In genomic region chr2:167767962-167768361, GRCm38 (mm10) we compare ENCODE assay signal across 11 mouse cellular contexts.
DNase-seq lines count a peak whose midpoint lies in the region; ATAC-seq and TF ChIP-seq lines count a peak whose summit lies in the region.
"Had no signal": no experiment of that assay in that cellular context is flagged by ENCODE, and none has a peak within 500 bp of the region (broad histone marks: within the 10 kb centered on the region; RNA-seq: fewer than 3 reads in every experiment).

No protein-coding gene starts in this region.

- WGBS in midbrain, embryonic 14.5 days: 81% methylated on average over 13 of the region's 13 CpGs
- 89% methylated on average over 13 of the region's 13 CpGs for WGBS in midbrain, embryonic 11.5 days
- WGBS in forebrain, embryonic 16.5 days: 21% methylated on average over 13 of the region's 13 CpGs
- 47% methylated on average over 13 of the region's 13 CpGs for WGBS in thymus, adult 2 months

- H3K36me3 ChIP-seq in midbrain, embryonic 14.5 days (ENCODE audit: control insufficient read depth, insufficient read depth, low read length): no peaks in the 10 kb centered on the region
- H3K36me3 ChIP-seq in midbrain, embryonic 11.5 days (ENCODE audit: control insufficient read depth, insufficient read depth, low read length): no peaks in the 10 kb centered on the region
- H3K36me3 ChIP-seq in forebrain, embryonic 16.5 days (ENCODE audit: control insufficient read depth, insufficient read depth): no peaks in the 10 kb centered on the region
- no peaks in the 10 kb centered on the region for H3K36me3 ChIP-seq in thymus, adult 2 months (ENCODE audit: control insufficient read depth, insufficient read depth, low read length)

- H3K27me3 ChIP-seq in midbrain, embryonic 14.5 days (ENCODE audit: control insufficient read depth, insufficient read depth, low read length): no peaks in the 10 kb centered on the region
- no peaks in the 10 kb centered on the region for H3K27me3 ChIP-seq in midbrain, embryonic 11.5 days (ENCODE audit: control insufficient read depth, insufficient read depth, low read length)
- no peaks in the 10 kb centered on the region for H3K27me3 ChIP-seq in forebrain, embryonic 16.5 days (replicated peaks; ENCODE audit: control insufficient read depth, insufficient read depth, low read length)
- H3K27me3 ChIP-seq in thymus, adult 2 months (ENCODE audit: control insufficient read depth, insufficient read depth, low read length): no peaks in the 10 kb centered on the region

- no peak overlapping the region for H3K4me2 ChIP-seq in midbrain, embryonic 14.5 days (ENCODE audit: low read length)
- no peak overlapping the region for H3K4me2 ChIP-seq in midbrain, embryonic 11.5 days
- H3K4me2 ChIP-seq in forebrain, embryonic 16.5 days (ENCODE audit: low read length): no peak overlapping the region

- DNase-seq in heart, adult 11 months: peak; percentile 93
- no peak for DNase-seq in heart, postnatal 36 days
- DNase-seq in midbrain, embryonic 14.5 days: peak; percentile 61
- no peak for DNase-seq in midbrain, embryonic 11.5 days (ENCODE audit: low spot score, missing footprints)
- peak; percentile 46 for DNase-seq in lung, postnatal 10 days
- DNase-seq in thymus, adult 2 months: no peak
- no peak for DNase-seq in thymus, postnatal 36 days
- DNase-seq: cerebellum, adult 2 months; heart, adult 18-20 months had no signal

- H3K9ac ChIP-seq in midbrain, embryonic 14.5 days (replicated peaks; ENCODE audit: low read length): no peak overlapping the region
- H3K9ac ChIP-seq in midbrain, embryonic 11.5 days (ENCODE audit: low read length): no peak overlapping the region
- H3K9ac ChIP-seq in forebrain, embryonic 16.5 days (replicated peaks; ENCODE audit: low read depth, low read length): no peak overlapping the region

- no peak overlapping the region for H3K27ac ChIP-seq in midbrain, embryonic 14.5 days (replicated peaks; ENCODE audit: low read depth, low read length)
- H3K27ac ChIP-seq in midbrain, embryonic 11.5 days (ENCODE audit: low read depth, low read length): no peak overlapping the region
- H3K27ac ChIP-seq in forebrain, embryonic 16.5 days (ENCODE audit: low read length): no peak overlapping the region
- H3K27ac ChIP-seq in thymus, adult 2 months (ENCODE audit: control insufficient read depth, insufficient read depth, low read length): no peak overlapping the region
- H3K27ac ChIP-seq: left cerebral cortex, adult 2 months had no signal

- no peak overlapping the region for H3K4me3 ChIP-seq in midbrain, embryonic 14.5 days (replicated peaks; ENCODE audit: low read depth, low read length)
- no peak overlapping the region for H3K4me3 ChIP-seq in midbrain, embryonic 11.5 days (ENCODE audit: low read depth, low read length)
- no peak overlapping the region for H3K4me3 ChIP-seq in forebrain, embryonic 16.5 days (replicated peaks; ENCODE audit: low read length)
- no peak overlapping the region for H3K4me3 ChIP-seq in thymus, adult 2 months (ENCODE audit: control insufficient read depth, insufficient read depth, low read length)
- H3K4me3 ChIP-seq: left cerebral cortex, adult 2 months had no signal

- H3K9me3 ChIP-seq in midbrain, embryonic 14.5 days (ENCODE audit: control insufficient read depth, low read length): no peaks in the 10 kb centered on the region
- H3K9me3 ChIP-seq in midbrain, embryonic 11.5 days (ENCODE audit: control insufficient read depth, low read length): no peaks in the 10 kb centered on the region
- H3K9me3 ChIP-seq in forebrain, embryonic 16.5 days (ENCODE audit: control insufficient read depth, low read length): no peaks in the 10 kb centered on the region

- TF ChIP-seq CTCF in thymus, adult 2 months (IDR thresholded peaks at IDR 0.05; ENCODE audit: borderline replicate concordance, control insufficient read depth, extremely low read depth, insufficient read depth, low read length, poor library complexity): no peak

- no peak for ATAC-seq in midbrain, embryonic 14.5 days (ENCODE audit: low FRiP score, low TSS enrichment)
- ATAC-seq in midbrain, embryonic 11.5 days (ENCODE audit: low FRiP score): no peak
- ATAC-seq in forebrain, embryonic 16.5 days: peak; percentile 34

- H3K4me1 ChIP-seq in midbrain, embryonic 14.5 days (ENCODE audit: control insufficient read depth, insufficient read depth, low read length): no peaks in the 10 kb centered on the region
- H3K4me1 ChIP-seq in midbrain, embryonic 11.5 days (ENCODE audit: control insufficient read depth, insufficient read depth, low read length): 0 out of 2 replicates have a peak, but pooled peaks cover 2% of the 10 kb centered on the region
- H3K4me1 ChIP-seq in forebrain, embryonic 16.5 days (replicated peaks; ENCODE audit: control insufficient read depth, insufficient read depth, low read length): peaks cover 13% of the 10 kb centered on the region
- H3K4me1 ChIP-seq in thymus, adult 2 months (replicated peaks; ENCODE audit: control insufficient read depth, insufficient read depth, low read length): no peaks in the 10 kb centered on the region

- intact Hi-C loops in heart, postnatal 36 days (cut with DNase I): no loop called here

- no peak for TF ChIP-seq POLR2A in thymus, adult 2 months (IDR thresholded peaks at IDR 0.05; ENCODE audit: control insufficient read depth, extremely low read depth, insufficient read depth, low read length, poor library complexity)

Comparison
In these comparisons a context has a peak if more than half of its experiments do, and no peak if none do; other contexts are left out.
1. DNase-seq: peak in heart, adult 11 months (single experiment), midbrain, embryonic 14.5 days (single experiment) and lung, postnatal 10 days (single experiment); none in heart, postnatal 36 days (0 of 2), midbrain, embryonic 11.5 days (single experiment), thymus, adult 2 months (single experiment) and thymus, postnatal 36 days (0 of 2).